Mouse (Mus musculus) hindbrain, embryonic 16.5 days (tissue): Measurements from ENCODE around the gene Dnaaf1. TPM values are rescaled to one million over a fixed set of nuclear protein-coding genes. Genes with fewer than 3 reads are reported as not detected.

Experiments
- ATAC-seq: fragments of 200-750 bp; cut with Nextera tagmentation; 2 replicates; pipeline ENCODE4 v1.8.0; 2017; ENCODE audit warnings: moderate TSS enrichment, moderate library complexity
- H3K27ac ChIP-seq: fragments of 300-500 bp; sonication (generic); 2 replicates; pipeline ENCODE4 v1.5.1; 2014; ENCODE audit warnings: low read depth, mild to moderate bottlenecking, control low read depth, low read length, moderate library complexity
- H3K27me3 ChIP-seq: fragments of 300-500 bp; sonication (generic); replicated peaks from 2 replicates; pipeline ENCODE4 v1.6.1; 2014; ENCODE audit warnings: low read length; ENCODE audit not compliant: control insufficient read depth, insufficient read depth
- H3K36me3 ChIP-seq: fragments of 300-500 bp; sonication (generic); 2 replicates; pipeline ENCODE4 v1.6.1; 2014; ENCODE audit warnings: mild to moderate bottlenecking, low read length, moderate library complexity, mixed read lengths; ENCODE audit not compliant: control insufficient read depth, insufficient read depth
- H3K4me1 ChIP-seq: fragments of 300-500 bp; sonication (generic); 2 replicates; pipeline ENCODE4 v1.6.1; 2014; ENCODE audit warnings: low read depth, low read length; ENCODE audit not compliant: control insufficient read depth, insufficient read depth
- H3K4me2 ChIP-seq: fragments of 300-500 bp; sonication (generic); 2 replicates; pipeline ENCODE4 v1.6.1; 2014; ENCODE audit warnings: mild to moderate bottlenecking, low read length, control low read depth, moderate library complexity
- H3K4me3 ChIP-seq: fragments of 300-500 bp; sonication (generic); 2 replicates; pipeline ENCODE4 v1.5.1; 2014; ENCODE audit warnings: mild to moderate bottlenecking, low read length, control low read depth, moderate library complexity
- H3K9ac ChIP-seq: fragments of 300-500 bp; sonication (generic); 2 replicates; pipeline ENCODE4 v1.6.1; 2014; ENCODE audit warnings: low read depth, mild to moderate bottlenecking, control low read depth, low read length, moderate library complexity
- H3K9me3 ChIP-seq: fragments of 300-500 bp; sonication (generic); 2 replicates; pipeline ENCODE4 v1.6.1; 2014; ENCODE audit warnings: mild to moderate bottlenecking, low read length, moderate library complexity; ENCODE audit not compliant: control insufficient read depth
- WGBS: fragments of 180-500 bp; shearing (Covaris S2); extraction: QIAGEN DNeasy Blood & Tissue Kit; methylation state at CpG from one replicate; pipeline ENCODE4 v1.1.7; 2014; 5-methylcytosine and 5-hydroxymethylcytosine counted together
- polyA plus RNA-seq: library from polyadenylated mRNA; unstranded; fragments of >200 nt; fragmentation: Nextera tagmentation; extraction: Ambion mirVana; gene quantifications from 2 replicates; pipeline ENCODE4 v1.2.1, GENCODE M21; 2015

Dnaaf1 gene
- polyA plus RNA-seq, 1 experiment from 2014 or later = 0.69 TPM

DNA sequence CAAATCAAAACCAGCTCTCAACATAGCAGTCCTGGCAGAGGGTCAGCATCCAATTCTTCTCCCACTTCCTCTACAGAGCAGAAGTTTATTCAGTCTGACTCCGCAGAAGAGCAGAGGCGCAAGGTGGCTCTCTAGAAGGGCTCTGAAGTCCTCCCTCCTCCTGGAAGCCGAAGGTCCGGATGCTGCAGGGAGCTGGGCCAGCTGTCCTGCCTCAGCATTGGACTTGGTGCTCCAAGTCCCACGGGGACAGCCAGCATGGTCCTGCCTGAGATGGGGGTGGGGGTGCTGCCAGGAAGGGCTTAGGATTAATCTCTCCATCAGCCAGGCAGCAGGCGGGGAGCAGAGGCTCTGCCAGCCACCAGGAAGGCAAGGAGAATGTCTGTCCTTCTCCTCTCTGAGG is 60.3 kb downstream of the Dnaaf1 start, which contains the start of gene Kcng4:
Kcng4 (minus strand) TSS at position 303 of the 400 bp plus-strand sequence.
- 38% methylated on average over 6 of the region's 6 CpGs for WGBS
- Histone ChIP-seq H3K27me3 (peaks cover 7% of the 10 kb centered on the region), H3K36me3 (no peaks in the 10 kb centered on the region), H3K9me3 (no peaks in the 10 kb centered on the region), H3K4me2 (no peak within 1 kb of the TSS), H3K9ac (peak within 1 kb of the TSS; percentile 3), H3K4me3 (no peak within 1 kb of the TSS), H3K4me1 (peaks cover 3% of the 10 kb centered on the region), H3K27ac (no peak within 1 kb of the TSS)
- 0 out of 2 replicates have a peak, but pooled peaks have one; percentile 20 for ATAC-seq

GRCm38 (mm10) chr8:119635958-119636357 is 60.9 kb downstream of the Dnaaf1 start:
- 54% methylated on average over 2 of the region's 2 CpGs for WGBS
- Histone ChIP-seq H3K4me1 (peaks cover 3% of the 10 kb centered on the region), H3K4me2 (no peak overlapping the region), H3K9ac (peak overlapping the region; percentile 3; the same call in 1 of the 2 replicates), H3K4me3 (no peak overlapping the region), H3K27ac (no peak overlapping the region), H3K9me3 (no peaks in the 10 kb centered on the region), H3K36me3 (no peaks in the 10 kb centered on the region), H3K27me3 (peaks cover 7% of the 10 kb centered on the region)
- ATAC-seq = no peak

DNA sequence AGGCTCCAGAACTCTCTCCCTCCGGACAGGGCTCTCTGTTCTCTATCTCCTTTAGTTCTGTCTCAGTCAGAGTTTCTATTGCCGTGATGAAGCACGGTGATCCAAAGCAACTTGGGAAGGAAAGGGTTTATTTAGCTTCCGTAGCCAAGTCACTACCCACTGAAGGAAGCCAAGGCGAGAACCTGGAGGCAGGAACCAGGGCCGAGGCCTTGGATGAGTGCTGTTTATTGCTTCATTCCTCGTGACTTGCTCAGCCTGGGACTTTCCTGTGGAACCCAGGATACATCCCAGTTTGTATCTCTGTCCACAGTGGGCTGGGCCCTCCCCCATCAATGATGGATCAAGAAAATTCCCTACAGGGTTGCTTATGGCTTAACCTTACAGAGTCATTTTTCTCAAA is 61.7 kb downstream of the Dnaaf1 start:
- H3K27me3 ChIP-seq = peaks cover 6% of the 10 kb centered on the region
- ATAC-seq = no peak
- no peak overlapping the region for H3K4me3 ChIP-seq
- no peak overlapping the region for H3K27ac ChIP-seq
- 59% methylated on average over 7 of the region's 7 CpGs for WGBS
- no peaks in the 10 kb centered on the region for H3K9me3 ChIP-seq
- no peak overlapping the region for H3K4me2 ChIP-seq
- peaks cover 3% of the 10 kb centered on the region for H3K4me1 ChIP-seq
- no peaks in the 10 kb centered on the region for H3K36me3 ChIP-seq
- H3K9ac ChIP-seq = no peak overlapping the region

GRCm38 (mm10) chr8:119637381-119637780 is 62.3 kb downstream of the Dnaaf1 start:
- Histone ChIP-seq H3K36me3 (no peaks in the 10 kb centered on the region), H3K9me3 (no peaks in the 10 kb centered on the region), H3K4me1 (peaks cover 3% of the 10 kb centered on the region), H3K4me3 (no peak overlapping the region), H3K27ac (no peak overlapping the region), H3K9ac (no peak overlapping the region), H3K27me3 (peaks cover 4% of the 10 kb centered on the region), H3K4me2 (no peak overlapping the region)
- no peak for ATAC-seq
- 87% methylated on average over 4 of the region's 4 CpGs for WGBS

DNA sequence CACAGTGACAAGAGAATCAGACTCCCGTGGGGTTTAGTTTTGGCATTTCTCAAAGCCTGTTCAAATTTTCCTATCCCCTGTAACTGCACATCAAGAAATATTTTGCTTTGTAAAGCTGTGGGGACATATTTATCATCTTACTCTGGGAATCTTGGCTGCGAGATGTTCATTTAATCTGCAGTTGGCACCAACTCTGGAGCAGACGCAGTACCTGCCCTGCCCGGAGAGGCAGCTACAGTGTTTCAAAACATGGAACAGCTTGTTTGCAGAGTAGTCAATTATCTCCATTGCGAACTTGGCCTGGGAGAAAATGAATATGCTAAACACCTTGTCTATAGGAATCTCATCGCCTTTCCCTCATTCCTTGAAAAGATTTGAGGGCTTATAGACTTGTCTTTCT is 63.2 kb downstream of the Dnaaf1 start:
- no peak for ATAC-seq
- Histone ChIP-seq H3K4me3 (no peak overlapping the region), H3K4me1 (peaks cover 3% of the 10 kb centered on the region), H3K27ac (no peak overlapping the region), H3K4me2 (no peak overlapping the region), H3K9me3 (no peaks in the 10 kb centered on the region), H3K36me3 (no peaks in the 10 kb centered on the region), H3K27me3 (peaks cover 4% of the 10 kb centered on the region), H3K9ac (no peak overlapping the region)
- 62% methylated on average over 6 of the region's 6 CpGs for WGBS

- H3K36me3 ChIP-seq = no peaks in the 10 kb centered on the region
- no peak overlapping the region for H3K4me3 ChIP-seq
- WGBS = 54% methylated on average over 7 of the region's 7 CpGs
- ATAC-seq = no peak
- H3K27me3 ChIP-seq = no peaks in the 10 kb centered on the region
- no peak overlapping the region for H3K27ac ChIP-seq
- H3K9ac ChIP-seq = no peak overlapping the region
- peaks cover 4% of the 10 kb centered on the region for H3K4me1 ChIP-seq
- H3K4me2 ChIP-seq = no peak overlapping the region
- H3K9me3 ChIP-seq = no peaks in the 10 kb centered on the region
Measured at GRCm38 (mm10) chr8:119639798-119640197, 64.8 kb downstream of the Dnaaf1 start.

DNA sequence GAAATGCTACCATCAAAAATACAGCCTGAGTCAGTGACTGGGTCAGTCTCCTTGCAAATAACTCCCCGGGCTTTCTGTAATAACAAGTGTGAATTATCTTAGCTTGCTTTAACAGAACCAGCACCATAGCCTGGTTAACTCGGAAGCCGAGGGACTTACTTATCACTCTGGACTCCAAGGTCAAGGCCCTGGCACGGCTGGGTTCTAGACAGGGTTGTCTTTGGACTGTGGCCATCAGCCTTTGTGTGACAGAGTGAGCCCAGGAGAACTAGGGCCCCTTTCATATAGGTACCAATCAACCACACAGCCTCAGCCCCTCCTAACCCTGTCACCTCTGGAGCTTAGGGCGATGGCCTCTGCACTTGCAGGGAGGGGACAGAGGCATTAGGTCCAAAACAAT is 66.0 kb downstream of the Dnaaf1 start:
- Histone ChIP-seq H3K27ac (no peak overlapping the region), H3K9ac (no peak overlapping the region), H3K4me2 (no peak overlapping the region), H3K36me3 (no peaks in the 10 kb centered on the region), H3K27me3 (no peaks in the 10 kb centered on the region), H3K4me1 (peaks cover 12% of the 10 kb centered on the region), H3K4me3 (no peak overlapping the region), H3K9me3 (no peaks in the 10 kb centered on the region)
- WGBS = 82% methylated on average over 5 of the region's 5 CpGs
- no peak for ATAC-seq

- H3K4me2 ChIP-seq = no peak overlapping the region
- H3K27ac ChIP-seq = no peak overlapping the region
- WGBS = 100% methylated on average over 1 of the region's 1 CpGs
- H3K9me3 ChIP-seq = no peaks in the 10 kb centered on the region
- H3K27me3 ChIP-seq = no peaks in the 10 kb centered on the region
- H3K36me3 ChIP-seq = no peaks in the 10 kb centered on the region
- no peak overlapping the region for H3K9ac ChIP-seq
- no peak for ATAC-seq
- peaks cover 12% of the 10 kb centered on the region for H3K4me1 ChIP-seq
- H3K4me3 ChIP-seq = no peak overlapping the region
Measured at GRCm38 (mm10) chr8:119642960-119643359, 67.9 kb downstream of the Dnaaf1 start.

GRCm38 (mm10) chr8:119644429-119644960 is 69.5 kb downstream of the Dnaaf1 start:
- H3K36me3 ChIP-seq = no peaks in the 10 kb centered on the region
- no peak overlapping the region for H3K9ac ChIP-seq
- no peaks in the 10 kb centered on the region for H3K27me3 ChIP-seq
- 69% methylated on average over 17 of the region's 17 CpGs for WGBS
- no peaks in the 10 kb centered on the region for H3K9me3 ChIP-seq
- H3K4me2 ChIP-seq = no peak overlapping the region
- ATAC-seq = peak; percentile 55
- peaks cover 12% of the 10 kb centered on the region for H3K4me1 ChIP-seq
- no peak overlapping the region for H3K4me3 ChIP-seq
- H3K27ac ChIP-seq = peak overlapping the region; percentile 42
